In the genomic region with DNA sequence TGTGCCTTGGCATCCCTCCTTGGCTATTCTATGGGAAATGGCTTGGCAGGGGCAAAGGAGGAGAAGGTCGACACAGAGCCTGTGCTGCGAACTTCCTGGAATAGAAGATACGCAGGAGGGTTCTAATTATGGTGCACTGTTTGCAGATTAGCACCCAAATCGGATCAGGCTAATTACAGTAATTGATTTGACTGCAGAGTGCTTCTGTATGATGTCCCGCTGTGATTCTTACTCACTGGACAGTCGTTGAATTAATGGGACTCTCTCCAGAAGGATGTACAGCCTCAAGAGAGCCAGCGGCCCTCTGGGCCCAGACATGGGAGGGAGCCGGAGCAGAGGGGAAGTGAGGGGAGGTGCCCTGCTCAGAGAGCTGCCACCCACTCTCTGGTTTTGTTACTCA, we compare ENCODE assay signal across 25 mouse cellular contexts.
DNase-seq lines count a peak whose midpoint lies in the region; ATAC-seq and TF ChIP-seq lines count a peak whose summit lies in the region.
"Had no signal": no experiment of that assay in that cellular context is flagged by ENCODE, and none has a peak within 500 bp of the region (broad histone marks: within the 10 kb centered on the region; RNA-seq: fewer than 3 reads in every experiment).

No protein-coding gene starts in this region.

- H3K27ac ChIP-seq in layer of hippocampus, adult 2 months: peak overlapping the region; percentile 87
- H3K27ac ChIP-seq: forebrain, embryonic 10.5 days; kidney, embryonic 15.5 days; limb, embryonic 13.5 days; liver, embryonic 13.5 days; macrophage; neural tube, embryonic 12.5 days had no signal

- no peak for TF ChIP-seq POLR2A in brain, embryonic 14.5 days (IDR thresholded peaks at IDR 0.05; ENCODE audit: borderline replicate concordance, extremely low read depth, insufficient read depth, insufficient read length, poor library complexity, severe bottlenecking)

- ATAC-seq in megakaryocyte, adult 5-6 weeks (ENCODE audit: poor library complexity, severe bottlenecking): no peak
- ATAC-seq: inflammation-experienced regulatory T-cells, adult 6 months had no signal

- H3K4me3 ChIP-seq in layer of hippocampus, adult 2 months: no peak overlapping the region
- H3K4me3 ChIP-seq: forebrain, embryonic 10.5 days; kidney, embryonic 15.5 days; limb, embryonic 13.5 days; liver, embryonic 13.5 days; neural tube, embryonic 12.5 days had no signal

- no peak for TF ChIP-seq CTCF in layer of hippocampus, adult 2 months (conservative IDR thresholded peaks at IDR 0.05)
- no peak for TF ChIP-seq CTCF in brain, embryonic 14.5 days (IDR thresholded peaks at IDR 0.05; ENCODE audit: borderline replicate concordance, extremely low read depth, insufficient read depth, insufficient read length)

- DNase-seq in adrenal gland, adult 2 months: peak; percentile 15
- no peak for DNase-seq in adrenal gland, postnatal 14 days
- DNase-seq in layer of hippocampus, adult 2 months (ENCODE audit: low spot score in 2 of 2): no peak
- no peak for DNase-seq in layer of hippocampus, adult 9-10 months (ENCODE audit: low spot score)
- peak; percentile 53 for DNase-seq in brain, embryonic 14.5 days (ENCODE audit: low read depth)
- peak; percentile 93 for DNase-seq in retina, postnatal 1 day
- DNase-seq in gastrocnemius, adult 8-10 months (ENCODE audit: low spot score in 2 of 2): no peak
- DNase-seq: adrenal gland, adult 8-10 months; cerebellum, postnatal 25 days; embryo, embryonic 11 days; gastrocnemius, postnatal 14 days; kidney, postnatal 4 days; liver, embryonic 13.5 days; lung, embryonic 14.5 days; right cerebral cortex, postnatal 14 days; spleen, adult 18-20 months; thymus, adult 18-20 months; thymus, postnatal 4 days had no signal

Comparison
In these comparisons a context has a peak if more than half of its experiments do, and no peak if none do; other contexts are left out.
1. DNase-seq: peak in adrenal gland, adult 2 months (single experiment), brain, embryonic 14.5 days (single experiment) and retina, postnatal 1 day (single experiment); none in adrenal gland, postnatal 14 days (single experiment), layer of hippocampus, adult 2 months (0 of 2), layer of hippocampus, adult 9-10 months (single experiment) and gastrocnemius, adult 8-10 months (0 of 2).